Mouse (Mus musculus) gastrocnemius, postnatal 36 days (tissue): Measurements from ENCODE around the gene Commd1. TPM values are rescaled to one million over a fixed set of nuclear protein-coding genes. Genes with fewer than 3 reads are reported as not detected.

Source experiments
- DNase-seq, 2 experiments: peaks; one replicate each; pipeline ENCODE4 v3.0.0; 2022
- intact Hi-C: fragments of 180-260 bp; cut with DNase I; formaldehyde crosslinking; loops from one replicate; pipeline ENCODE4 v1.15.1; 2025
- total RNA-seq, 2 experiments: library from RNA; stranded (reverse); gene quantifications; 2 replicates each; pipeline ENCODE4 v1.2.3; 2021

The Commd1 gene
- total RNA-seq, 2 experiments from 2014 or later = 97.4 to 102 TPM

DNA sequence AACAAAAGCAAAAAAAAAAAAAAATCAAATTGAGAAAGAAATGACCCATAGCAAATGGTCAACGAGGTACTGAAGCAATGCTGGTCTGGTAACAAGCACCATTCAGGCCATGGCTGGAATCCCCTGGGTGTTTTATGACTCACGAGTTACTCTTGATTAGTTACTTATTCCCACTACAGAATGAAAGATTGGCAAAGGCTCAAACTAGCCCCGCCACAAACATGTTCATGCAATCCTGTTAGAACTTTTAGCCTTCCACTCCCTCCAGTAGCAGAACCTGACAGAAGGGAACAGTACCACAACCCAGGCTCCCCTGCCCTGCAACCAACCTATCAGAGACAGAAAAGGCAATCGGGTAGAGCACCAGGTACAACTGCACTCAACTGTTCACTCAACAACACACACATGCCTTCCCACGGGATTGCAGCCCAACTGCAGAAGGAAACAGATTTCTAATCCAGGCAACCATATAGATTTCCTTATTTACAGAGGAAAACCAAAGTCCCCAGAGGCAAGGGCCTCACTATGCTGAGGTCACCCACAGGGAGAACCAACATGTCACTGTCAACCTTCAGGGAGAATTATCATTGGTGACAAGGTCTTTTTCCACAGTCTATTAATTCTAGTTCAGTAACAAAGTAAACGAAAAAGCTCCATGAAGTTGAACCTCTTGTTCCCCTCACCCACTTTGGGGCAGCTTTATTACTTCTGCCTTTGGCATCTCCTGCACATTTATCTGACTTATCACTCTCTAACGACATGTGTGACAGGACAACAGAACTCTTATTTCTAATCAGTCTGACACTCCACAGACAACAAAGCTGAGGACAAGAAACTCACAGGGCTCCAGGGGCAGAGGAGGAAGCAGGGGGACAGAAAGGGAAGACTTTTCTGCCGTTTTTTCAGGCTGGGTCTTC lies 134.2 kb downstream of the Commd1 start:
- no peak for DNase-seq
- intact Hi-C loops = no loop called here

- intact Hi-C loops = no loop called here
Measured at GRCm38 (mm10) chr11:22846960-22847731, 135.0 kb downstream of the Commd1 start.

More at GRCm38 (mm10) chr11:22846960-22847731, 135.0 kb downstream of the Commd1 start:
- no peak for DNase-seq

Other genes starting within 250 kb of the Commd1 start
- 1 to 10 TPM; 1.2 to 5.8 TPM for gene B3gnt2, start 121.4 kb downstream of the Commd1 start, total RNA-seq
- 10 to 100 TPM; 11.2 to 17.6 TPM for gene Zrsr1, start 10.4 kb downstream of the Commd1 start, total RNA-seq
- 1 to 10 TPM in 1 of 2 experiments, not detected in 1; 1.5 TPM for gene Gm28048, start 292 bp downstream of the Commd1 start, total RNA-seq
- 10 to 100 TPM; 88.5 to 98.1 TPM for gene Cct4, start 8.1 kb upstream of the Commd1 start, total RNA-seq
- 1 to 10 TPM; 1.8 to 2.8 TPM for gene Fam161a, start 25.1 kb upstream of the Commd1 start, total RNA-seq